Mouse (Mus musculus) heart, postnatal 4 days (tissue): ENCODE measurements around the gene Iqgap3. TPM values are rescaled to one million over a fixed set of nuclear protein-coding genes. Genes with fewer than 3 reads are reported as not detected.

Experiments
- DNase-seq: peaks from one replicate; pipeline ENCODE4 v3.0.0; 2021
- total RNA-seq, 2 experiments: library from RNA; stranded (reverse); gene quantifications; 2 replicates each; pipeline ENCODE4 v1.2.3; 2021

Iqgap3 gene
- total RNA-seq, 2 experiments from 2014 or later: 49.2 to 56.5 TPM

- no peak for DNase-seq
These were observed 15.9 kb downstream of the Iqgap3 start for GRCm38 (mm10) chr3:88097666-88098065.

GRCm38 (mm10) chr3:88100251-88100650, 18.5 kb downstream of the Iqgap3 start:
- DNase-seq: peak; percentile 22

GRCm38 (mm10) chr3:88101736-88102135, 20.0 kb downstream of the Iqgap3 start:
- DNase-seq: no peak

GRCm38 (mm10) chr3:88102196-88102595, 20.4 kb downstream of the Iqgap3 start:
- no peak for DNase-seq

- peak; percentile 18 for DNase-seq
These were observed 20.8 kb downstream of the Iqgap3 start for GRCm38 (mm10) chr3:88102611-88103010.

GRCm38 (mm10) chr3:88106126-88106525, 24.4 kb downstream of the Iqgap3 start:
- DNase-seq: no peak

- no peak for DNase-seq
These were observed 27.4 kb downstream of the Iqgap3 start for GRCm38 (mm10) chr3:88109126-88109525.

GRCm38 (mm10) chr3:88114396-88114795, 32.6 kb downstream of the Iqgap3 start:
- DNase-seq: peak; percentile 24

GRCm38 (mm10) chr3:88120117-88120651, 38.4 kb downstream of the Iqgap3 start:
- DNase-seq: peak; percentile 67

GRCm38 (mm10) chr3:88121164-88122131, 39.7 kb downstream of the Iqgap3 start:
- no peak for DNase-seq

- no peak for DNase-seq
These were observed 43.4 kb downstream of the Iqgap3 start for GRCm38 (mm10) chr3:88125195-88125594.

- no peak for DNase-seq
These were observed 44.4 kb downstream of the Iqgap3 start for GRCm38 (mm10) chr3:88126181-88126580.

- DNase-seq: no peak
These were observed 45.9 kb downstream of the Iqgap3 start for GRCm38 (mm10) chr3:88127636-88128035.

GRCm38 (mm10) chr3:88128056-88128455, 46.3 kb downstream of the Iqgap3 start:
- no peak for DNase-seq

- DNase-seq: no peak
These were observed 47.2 kb downstream of the Iqgap3 start for GRCm38 (mm10) chr3:88129006-88129405.

GRCm38 (mm10) chr3:88131071-88131470, 49.3 kb downstream of the Iqgap3 start:
- DNase-seq: no peak

- DNase-seq: no peak
These were observed 50.7 kb downstream of the Iqgap3 start for GRCm38 (mm10) chr3:88132492-88132891.

GRCm38 (mm10) chr3:88133187-88133771, 51.5 kb downstream of the Iqgap3 start:
- peak; percentile 81 for DNase-seq

GRCm38 (mm10) chr3:88136346-88136745, 54.6 kb downstream of the Iqgap3 start:
- DNase-seq: no peak

- DNase-seq: no peak
These were observed 55.2 kb downstream of the Iqgap3 start for GRCm38 (mm10) chr3:88136945-88137494.

GRCm38 (mm10) chr3:88137821-88138220, 56.0 kb downstream of the Iqgap3 start:
- no peak for DNase-seq

- DNase-seq: peak; percentile 94
These were observed 56.8 kb downstream of the Iqgap3 start for GRCm38 (mm10) chr3:88138336-88139242.
